Mouse (Mus musculus): ENCODE results near the gene 1810043G02Rik. TPM values are rescaled to one million over a fixed set of nuclear protein-coding genes. Genes with fewer than 3 reads are reported as not detected.

Gene 1810043G02Rik
- total and polyA plus RNA-seq, 3 experiments = 9.3 to 15.6 TPM; not detected in 1

DNA sequence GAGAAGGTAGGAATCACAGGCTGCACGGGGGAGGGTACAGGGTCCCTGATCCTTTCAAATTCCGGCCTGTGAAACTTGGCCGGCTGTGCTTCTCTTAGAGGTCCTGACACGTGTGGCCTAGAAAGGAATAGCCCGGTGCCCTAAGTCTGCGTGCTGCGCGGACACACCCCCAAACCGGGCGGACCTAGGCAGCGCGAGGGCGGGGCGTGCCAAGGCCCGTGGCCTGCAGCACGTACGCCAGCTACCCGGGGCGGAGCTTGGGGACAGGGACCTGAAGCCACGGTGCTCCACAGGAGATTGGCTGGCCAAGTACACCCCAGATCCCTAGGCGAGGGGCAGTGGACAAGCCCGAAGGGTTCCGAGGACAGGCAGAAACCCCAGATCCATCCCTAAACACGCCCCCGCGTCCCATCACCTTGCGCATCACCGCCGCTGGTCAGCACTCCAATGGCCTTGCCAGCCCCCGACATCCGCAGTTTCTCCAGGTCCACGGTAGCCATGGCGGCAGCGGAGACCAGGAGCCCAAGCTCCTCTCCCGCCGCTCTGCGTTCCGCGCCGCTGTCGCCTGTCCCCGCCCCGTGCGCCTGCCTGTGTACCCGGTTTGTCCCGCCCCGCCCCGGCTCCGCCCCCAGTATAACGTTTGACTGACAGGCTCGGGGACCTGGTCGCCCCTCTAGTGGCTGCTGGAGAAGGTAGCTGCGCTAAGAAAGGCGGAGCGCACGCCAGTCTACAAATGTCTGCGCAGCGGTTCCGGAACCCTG, 31.0 kb downstream of the 1810043G02Rik start (continued):
- no peak for TF ChIP-seq EP300 (IDR thresholded peaks at IDR 0.05; ENCODE audit: low read depth in 1 of 2, low read length in 2 of 2)
- no peak for TF ChIP-seq RCOR1 (IDR thresholded peaks at IDR 0.05; ENCODE audit: low read depth, low read length)
- TF ChIP-seq USF1 (IDR thresholded peaks at IDR 0.05; ENCODE audit: low read depth, low read length) = peak; percentile 23; the same call in 1 of the 2 replicates
- no peak for TF ChIP-seq POLR2AphosphoS5 (IDR thresholded peaks at IDR 0.05; ENCODE audit: borderline replicate concordance, low read depth, low read length)
- no peak for TF ChIP-seq CHD1 (IDR thresholded peaks at IDR 0.05; ENCODE audit: low read depth, low read length)
- TF ChIP-seq POLR2A (IDR thresholded peaks at IDR 0.05; ENCODE audit: control insufficient read depth in 1 of 2, insufficient read depth in 1 of 2, low read depth in 1 of 2, low read length in 2 of 2, poor library complexity in 1 of 2) = peak; percentile 52 to 80
- TF ChIP-seq SMC3 (IDR thresholded peaks at IDR 0.05; ENCODE audit: low read depth, low read length) = no peak
- TF ChIP-seq CTCF (IDR thresholded peaks at IDR 0.05 in 2 of 3, conservative IDR thresholded peaks at IDR 0.05 in 1 of 3; ENCODE audit: control insufficient read depth in 1 of 3, insufficient read depth in 1 of 3, low read depth in 2 of 3, low read length in 3 of 3, poor library complexity in 1 of 3, severe bottlenecking in 1 of 3) = peak in 2 of 3 experiments; percentile 45 to 48; a peak in 4 of 6 replicates
- TF ChIP-seq TCF12 (IDR thresholded peaks at IDR 0.05; ENCODE audit: low read depth, low read length) = no peak; the same call in 1 of the 2 replicates
- no peak for TF ChIP-seq ETS1 (IDR thresholded peaks at IDR 0.05; ENCODE audit: low read depth, low read length)
- TF ChIP-seq TAL1 (IDR thresholded peaks at IDR 0.05; ENCODE audit: low read length) = no peak

DNA sequence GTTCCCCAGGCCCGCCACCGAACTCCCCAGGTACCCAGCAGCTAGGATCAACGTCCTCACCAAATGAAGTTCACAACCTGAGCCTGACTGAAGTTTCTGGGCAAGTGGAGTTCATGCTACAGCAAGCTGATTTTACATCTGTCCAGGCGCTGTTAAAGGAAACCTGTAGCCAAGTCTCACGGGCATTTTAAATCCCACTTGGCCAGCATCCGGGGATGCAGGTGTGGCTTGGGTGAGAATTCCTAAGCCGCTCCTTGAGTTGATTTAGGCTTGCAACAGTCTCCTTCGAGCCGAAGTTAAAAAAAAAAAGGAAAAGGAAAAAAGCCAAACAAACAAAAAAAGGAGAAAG, 31.6 kb downstream of the 1810043G02Rik start, which contains the start of gene Pfkl:
Gene Pfkl, minus strand, starts transcription at position 139 of the 349 bp plus-strand sequence.
- no peaks in the 10 kb centered on the region for H3K27me3 ChIP-seq (ENCODE audit: control insufficient read depth in 1 of 2, insufficient read depth in 2 of 2, low read length in 2 of 2)
- H3K27ac ChIP-seq (ENCODE audit: control insufficient read depth, low read depth, low read length) = peak within 1 kb of the TSS; percentile 80
- DNase-seq (ENCODE audit: low read depth, low spot score) = no peak
- peak within 1 kb of the TSS; percentile 79 to 80 for H3K4me3 ChIP-seq (ENCODE audit: control insufficient read depth in 1 of 2, insufficient read depth in 1 of 2, low read depth in 2 of 2, low read length in 2 of 2)
- peak within 1 kb of the TSS; percentile 79 for H3K9ac ChIP-seq (ENCODE audit: control insufficient read depth, low read depth, low read length, poor library complexity, severe bottlenecking)
- no peaks in the 10 kb centered on the region for H3K9me3 ChIP-seq (replicated peaks; ENCODE audit: insufficient read depth, low read length)
- peaks cover 19% of the 10 kb centered on the region for H3K79me2 ChIP-seq (ENCODE audit: control insufficient read depth, insufficient read depth, low read length, poor library complexity)
- H3K36me3 ChIP-seq (ENCODE audit: control insufficient read depth in 1 of 2, insufficient read depth in 2 of 2, low read length in 2 of 2) = no peaks in the 10 kb centered on the region; a peak in 2 of 4 replicates
- H3K4me1 ChIP-seq (ENCODE audit: control insufficient read depth in 1 of 2, insufficient read depth in 2 of 2, low read length in 2 of 2) = peaks cover 2 to 14% of the 10 kb centered on the region in 2 experiments; a peak in 3 of 4 replicates
- TF ChIP-seq TBP (IDR thresholded peaks at IDR 0.05; ENCODE audit: low read depth, low read length) (no peak), RAD21 (IDR thresholded peaks at IDR 0.05; ENCODE audit: low read depth, low read length) (no peak), TAL1 (IDR thresholded peaks at IDR 0.05; ENCODE audit: low read length) (no peak), JUND (IDR thresholded peaks at IDR 0.05; ENCODE audit: low read depth, low read length) (no peak), ETS1 (IDR thresholded peaks at IDR 0.05; ENCODE audit: low read depth, low read length) (no peak; the same call in 1 of the 2 replicates), ZMIZ1 (IDR thresholded peaks at IDR 0.05; ENCODE audit: low read depth, low read length) (peak; percentile 82), TCF12 (IDR thresholded peaks at IDR 0.05; ENCODE audit: low read depth, low read length) (no peak), ZC3H11A (IDR thresholded peaks at IDR 0.05; ENCODE audit: low read depth, low read length) (no peak), USF1 (IDR thresholded peaks at IDR 0.05; ENCODE audit: low read depth, low read length) (no peak), CTCF (IDR thresholded peaks at IDR 0.05 in 2 of 3, conservative IDR thresholded peaks at IDR 0.05 in 1 of 3; ENCODE audit: control insufficient read depth in 1 of 3, insufficient read depth in 1 of 3, low read depth in 2 of 3, low read length in 3 of 3, poor library complexity in 1 of 3, severe bottlenecking in 1 of 3) (no peak), USF2 (IDR thresholded peaks at IDR 0.05; ENCODE audit: borderline replicate concordance in 1 of 2, insufficient read depth in 1 of 2, low read depth in 1 of 2, low read length in 2 of 2) (no peak), MEF2A (IDR thresholded peaks at IDR 0.05; ENCODE audit: extremely low read depth, insufficient replicate concordance, low read depth, low read length, poor library complexity, severe bottlenecking) (no peak), POLR2AphosphoS2 (IDR thresholded peaks at IDR 0.05; ENCODE audit: low read length) (no peak), BHLHE40 (IDR thresholded peaks at IDR 0.05; ENCODE audit: borderline replicate concordance, low read depth, low read length) (no peak), NRF1 (IDR thresholded peaks at IDR 0.05; ENCODE audit: insufficient read depth, low read depth, low read length, poor library complexity, severe bottlenecking) (no peak), MYC (IDR thresholded peaks at IDR 0.05; ENCODE audit: low read depth, low read length) (no peak), MAX (IDR thresholded peaks at IDR 0.05; ENCODE audit: low read length) (0 out of 2 replicates have a peak, but pooled peaks have one; percentile 22), HCFC1 (IDR thresholded peaks at IDR 0.05; ENCODE audit: low read depth, low read length) (0 out of 2 replicates have a peak, but pooled peaks have one; percentile 11), POLR2A (IDR thresholded peaks at IDR 0.05; ENCODE audit: control insufficient read depth in 1 of 2, insufficient read depth in 1 of 2, low read depth in 1 of 2, low read length in 2 of 2, poor library complexity in 1 of 2) (0 out of 4 replicates have a peak, but pooled peaks of 1 of the 2 experiments have one; percentile 17), GATA1 (IDR thresholded peaks at IDR 0.05; ENCODE audit: low read depth, low read length) (no peak), ZKSCAN1 (IDR thresholded peaks at IDR 0.05; ENCODE audit: low read depth, low read length) (no peak), MXI1 (IDR thresholded peaks at IDR 0.05; ENCODE audit: low read depth, low read length) (peak; percentile 73), MAFK (IDR thresholded peaks at IDR 0.05; ENCODE audit: borderline replicate concordance, low read depth, low read length) (no peak), NELFE (IDR thresholded peaks at IDR 0.05; ENCODE audit: low read depth, low read length) (no peak), KAT2A (conservative IDR thresholded peaks at IDR 0.05; ENCODE audit: low read depth, low read length) (no peak), E2F4 (IDR thresholded peaks at IDR 0.05; ENCODE audit: borderline replicate concordance, low read depth, low read length) (no peak), SMC3 (IDR thresholded peaks at IDR 0.05; ENCODE audit: low read depth, low read length) (no peak)
